Mouse (Mus musculus) E14TG2a.4 (cell line): ENCODE data around the gene Tex35.

Experiments used
- H3K27me3 ChIP-seq: 2 replicates; pipeline ENCODE4 v1.6.1; 2014; ENCODE audit warnings: low read length, control low read depth; ENCODE audit not compliant: insufficient read depth
- H3K36me3 ChIP-seq: 2 replicates; pipeline ENCODE4 v1.6.1; 2014; ENCODE audit warnings: low read length, control low read depth; ENCODE audit not compliant: insufficient read depth
- H3K4me1 ChIP-seq: replicated peaks from 2 replicates; pipeline ENCODE4 v1.6.1; 2014; ENCODE audit warnings: low read depth, low read length, control low read depth
- H3K4me3 ChIP-seq: replicated peaks from 2 replicates; pipeline ENCODE4 v1.5.1; 2014; ENCODE audit warnings: mild to moderate bottlenecking, low read length
- H3K9me3 ChIP-seq: 2 replicates; pipeline ENCODE4 v1.6.1; 2014; ENCODE audit warnings: low read length, control low read depth
- CTCF ChIP-seq: conservative IDR thresholded peaks from 2 replicates; pipeline ENCODE4 v1.5.1; 2014; ENCODE audit warnings: low read length
- NANOG ChIP-seq: IDR thresholded peaks from 2 replicates; pipeline ENCODE4 v1.6.1; 2014; ENCODE audit warnings: borderline replicate concordance, low read length, mixed read lengths
- POU5F1 ChIP-seq: IDR thresholded peaks from 2 replicates; pipeline ENCODE4 v1.6.1; 2014; ENCODE audit warnings: low read length, borderline replicate concordance

Tex35 gene

DNA sequence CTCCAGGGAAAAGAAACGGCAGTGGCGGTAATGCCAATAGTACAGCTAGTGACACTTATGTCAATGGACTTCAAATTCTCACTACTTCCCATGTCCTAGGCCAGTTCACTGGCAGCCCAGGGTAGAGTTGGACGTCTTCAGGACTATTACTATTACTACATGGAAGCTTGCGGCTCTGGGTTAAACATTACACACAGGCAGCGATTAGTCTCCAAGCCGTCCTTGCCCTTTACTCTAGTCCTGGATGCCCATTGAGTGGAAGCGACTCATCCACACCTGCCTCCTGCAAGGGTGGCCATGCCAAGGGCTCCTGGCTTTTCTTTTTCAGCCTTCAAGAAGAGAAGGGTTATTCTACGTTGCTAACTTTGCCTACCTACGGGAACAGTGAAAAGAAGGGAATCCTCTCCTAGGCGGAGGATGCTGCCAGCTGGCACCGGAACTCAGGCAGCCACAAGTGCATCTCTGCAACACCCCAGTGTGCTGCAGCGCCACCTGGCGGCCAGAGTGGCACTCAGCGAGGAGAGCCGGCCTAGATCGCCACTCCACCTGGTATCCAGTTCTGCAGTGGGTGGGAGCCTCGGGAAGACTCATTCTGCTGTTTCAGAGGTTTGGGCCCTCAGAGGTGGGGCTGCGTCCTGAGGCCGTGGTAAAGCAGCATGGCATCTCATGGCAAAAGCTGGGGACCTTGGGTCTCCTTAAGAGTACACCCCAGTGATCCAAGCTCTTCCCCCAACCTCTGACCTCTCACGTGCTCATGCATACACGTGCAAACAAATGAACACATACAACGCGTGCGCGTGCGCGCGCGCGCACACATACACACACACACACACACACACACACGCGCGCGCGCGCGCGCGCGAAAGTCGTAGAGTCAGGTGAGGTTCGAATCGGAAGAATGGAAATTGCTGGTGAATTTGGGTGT lies 31.4 kb downstream of the Tex35 start:
- TF ChIP-seq POU5F1 (no peak), CTCF (peak; percentile 84)
- Histone ChIP-seq H3K27me3 (0 out of 2 replicates have a peak, but pooled peaks cover 3% of the 10 kb centered on the region), H3K36me3 (no peaks in the 10 kb centered on the region)

DNA sequence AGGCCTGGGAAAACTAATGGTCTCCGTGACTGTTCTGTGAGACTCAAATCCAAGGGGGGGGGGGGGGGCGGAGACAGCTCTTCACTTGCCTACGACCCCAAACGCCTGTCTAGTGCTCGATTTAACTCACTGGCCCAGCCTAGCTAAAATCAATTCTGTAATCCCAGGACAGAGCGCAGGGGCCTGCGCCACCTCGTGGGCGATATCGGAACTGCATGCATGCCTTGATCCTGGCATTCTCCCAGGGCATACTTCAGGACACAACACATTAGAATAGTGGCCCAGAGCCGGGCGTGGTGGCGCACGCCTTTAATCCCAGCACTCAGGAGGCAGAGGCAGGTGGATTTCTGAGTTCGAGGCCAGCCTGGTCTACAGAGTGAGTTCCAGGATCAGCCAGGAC lies 32.2 kb downstream of the Tex35 start:
- H3K4me1 ChIP-seq = peaks cover 58% of the 10 kb centered on the region
- TF ChIP-seq NANOG = no peak
- TF ChIP-seq CTCF = peak; percentile 96
- no peak for TF ChIP-seq POU5F1
- H3K4me3 ChIP-seq = peak overlapping the region; percentile 54; the same call in 1 of the 2 replicates
- no peaks in the 10 kb centered on the region for H3K36me3 ChIP-seq
- H3K9me3 ChIP-seq = no peaks in the 10 kb centered on the region
- H3K27me3 ChIP-seq = peaks cover 6% of the 10 kb centered on the region; the same call in 1 of the 2 replicates

More for the DNA sequence above, 31.4 kb downstream of the Tex35 start:
- Histone ChIP-seq H3K4me3 (peak overlapping the region; percentile 54), H3K9me3 (no peaks in the 10 kb centered on the region), H3K4me1 (peaks cover 64% of the 10 kb centered on the region)

DNA sequence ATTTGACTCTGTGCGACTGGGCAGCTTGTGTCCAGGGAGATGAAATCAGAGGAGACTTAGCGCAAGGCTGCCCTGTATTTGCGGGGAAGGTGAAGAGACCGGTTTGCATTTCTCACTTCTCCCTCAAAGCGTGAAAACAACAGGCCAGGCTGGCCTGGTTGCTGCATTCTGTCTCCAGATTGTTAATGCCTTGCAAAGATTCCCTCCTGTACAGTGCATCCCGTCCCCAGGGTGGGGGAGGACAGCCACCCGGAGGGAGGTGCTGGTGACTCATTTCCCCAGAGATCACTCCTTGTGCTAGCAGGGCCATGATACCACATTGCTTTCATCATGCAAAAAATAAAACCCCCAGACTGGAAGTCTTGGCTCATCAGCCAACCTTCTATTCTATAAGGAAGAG lies 33.5 kb downstream of the Tex35 start:
- Histone ChIP-seq H3K36me3 (no peaks in the 10 kb centered on the region), H3K9me3 (no peaks in the 10 kb centered on the region), H3K4me1 (peaks cover 49% of the 10 kb centered on the region), H3K27me3 (peaks cover 6% of the 10 kb centered on the region; the same call in 1 of the 2 replicates), H3K4me3 (no peak overlapping the region)
- TF ChIP-seq NANOG = no peak
- TF ChIP-seq POU5F1 = no peak
- TF ChIP-seq CTCF = no peak

DNA sequence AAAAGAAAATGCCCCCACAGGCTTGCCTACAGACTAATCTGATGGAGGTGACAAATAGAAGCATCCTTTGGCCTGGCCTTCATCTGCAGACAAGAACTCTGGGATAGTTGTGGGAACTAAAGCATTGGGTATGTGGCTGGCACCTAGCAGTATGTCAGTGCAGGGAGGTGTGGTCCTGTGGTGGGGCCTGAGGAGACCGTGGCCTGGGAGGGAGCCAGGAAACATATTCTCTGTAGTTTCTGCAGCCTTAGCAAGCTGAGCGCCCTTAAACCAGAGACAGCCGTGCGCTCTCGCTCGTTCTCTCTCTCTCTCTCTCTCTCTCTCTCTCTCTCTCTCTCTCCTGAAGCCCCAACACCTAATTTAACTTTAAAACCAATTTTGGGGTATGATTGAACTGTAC lies 34.1 kb downstream of the Tex35 start:
- no peak for TF ChIP-seq NANOG
- no peak for TF ChIP-seq POU5F1
- TF ChIP-seq CTCF = no peak
- Histone ChIP-seq H3K4me1 (peaks cover 44% of the 10 kb centered on the region), H3K9me3 (no peaks in the 10 kb centered on the region), H3K4me3 (no peak overlapping the region), H3K36me3 (no peaks in the 10 kb centered on the region), H3K27me3 (peaks cover 6% of the 10 kb centered on the region; the same call in 1 of the 2 replicates)

DNA sequence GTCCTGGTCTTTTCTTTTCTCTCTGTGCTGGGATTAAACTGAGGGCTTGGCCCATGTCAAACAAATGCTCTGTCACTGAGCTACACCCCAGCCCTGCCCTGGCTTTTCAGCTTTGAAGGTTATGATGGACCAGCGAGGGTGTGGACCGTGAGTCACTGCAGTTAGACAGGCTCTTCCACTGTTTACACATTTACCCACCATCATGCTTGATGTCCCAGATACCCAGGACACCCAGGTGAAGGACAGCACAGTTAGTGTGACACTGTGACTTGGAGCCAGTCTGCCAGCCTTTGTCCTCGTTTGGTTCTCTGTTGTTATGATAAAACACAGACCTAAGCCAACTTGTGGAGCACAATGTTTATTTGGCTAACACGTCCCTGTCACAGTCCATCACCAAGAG lies 34.9 kb downstream of the Tex35 start:
- no peaks in the 10 kb centered on the region for H3K36me3 ChIP-seq
- H3K4me3 ChIP-seq = no peak overlapping the region
- H3K9me3 ChIP-seq = no peaks in the 10 kb centered on the region
- peaks cover 4% of the 10 kb centered on the region; the same call in 1 of the 2 replicates for H3K27me3 ChIP-seq
- peaks cover 37% of the 10 kb centered on the region for H3K4me1 ChIP-seq
- no peak for TF ChIP-seq CTCF
- TF ChIP-seq NANOG = no peak
- no peak for TF ChIP-seq POU5F1

DNA sequence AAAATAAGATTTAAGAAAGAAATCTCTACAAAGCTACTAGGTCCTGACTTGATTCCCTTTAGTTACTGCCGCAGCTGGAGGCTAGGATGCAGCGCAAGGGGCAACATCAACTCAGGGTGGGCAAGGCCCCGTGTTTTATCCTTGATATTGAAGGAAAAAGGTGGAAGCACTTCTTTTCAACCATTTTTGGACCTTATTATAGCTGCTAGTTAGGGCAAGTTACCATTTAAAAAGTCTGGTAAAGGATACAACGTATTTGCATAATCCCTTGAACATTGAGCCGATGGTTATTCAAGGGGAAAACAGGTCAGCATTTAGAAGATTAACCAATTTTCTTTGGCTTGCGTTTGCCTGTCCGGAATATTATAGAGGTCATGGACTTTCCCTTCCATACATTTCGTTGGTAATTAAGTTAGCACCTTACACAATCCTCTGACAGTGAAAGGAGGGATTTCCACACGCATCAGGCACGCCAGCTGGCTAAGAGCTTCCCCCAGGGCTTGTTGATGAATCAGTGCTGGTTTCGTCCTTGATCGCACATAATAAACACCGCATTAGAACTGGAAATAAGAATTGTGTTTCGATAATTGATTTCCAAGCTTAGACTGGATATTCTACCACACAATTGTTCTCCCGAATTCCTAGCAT lies 39.2 kb downstream of the Tex35 start:
- peaks cover 14% of the 10 kb centered on the region for H3K4me1 ChIP-seq
- peaks cover 3% of the 10 kb centered on the region; the same call in 1 of the 2 replicates for H3K27me3 ChIP-seq
- H3K4me3 ChIP-seq = no peak overlapping the region
- no peak for TF ChIP-seq NANOG
- TF ChIP-seq POU5F1 = no peak
- TF ChIP-seq CTCF = no peak
- H3K9me3 ChIP-seq = no peaks in the 10 kb centered on the region
- no peaks in the 10 kb centered on the region for H3K36me3 ChIP-seq

DNA sequence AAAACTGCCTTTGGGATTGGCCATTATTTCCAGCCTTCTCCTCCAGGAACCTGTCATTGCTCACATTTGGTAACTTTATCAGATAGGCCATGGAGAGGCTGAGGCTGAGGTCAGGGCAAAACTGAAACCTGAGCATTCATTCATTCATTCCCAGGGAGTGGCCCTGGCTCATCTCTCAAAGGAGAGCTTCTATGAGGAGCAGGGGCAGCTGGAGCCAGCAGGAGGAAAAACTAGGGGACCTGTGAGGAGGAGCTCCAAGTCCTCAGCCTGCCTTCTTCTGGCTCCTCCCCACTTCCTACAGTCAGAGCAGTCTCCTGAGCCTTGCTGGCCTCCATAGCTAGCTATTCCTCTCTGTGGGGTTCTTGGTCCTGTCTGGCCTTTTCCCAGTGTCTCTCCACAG lies 40.2 kb downstream of the Tex35 start:
- H3K9me3 ChIP-seq = no peaks in the 10 kb centered on the region
- no peak overlapping the region for H3K4me3 ChIP-seq
- peaks cover 3% of the 10 kb centered on the region; the same call in 1 of the 2 replicates for H3K27me3 ChIP-seq
- peaks cover 7% of the 10 kb centered on the region for H3K4me1 ChIP-seq
- no peak for TF ChIP-seq NANOG
- no peak for TF ChIP-seq POU5F1
- no peak for TF ChIP-seq CTCF
- H3K36me3 ChIP-seq = no peaks in the 10 kb centered on the region

DNA sequence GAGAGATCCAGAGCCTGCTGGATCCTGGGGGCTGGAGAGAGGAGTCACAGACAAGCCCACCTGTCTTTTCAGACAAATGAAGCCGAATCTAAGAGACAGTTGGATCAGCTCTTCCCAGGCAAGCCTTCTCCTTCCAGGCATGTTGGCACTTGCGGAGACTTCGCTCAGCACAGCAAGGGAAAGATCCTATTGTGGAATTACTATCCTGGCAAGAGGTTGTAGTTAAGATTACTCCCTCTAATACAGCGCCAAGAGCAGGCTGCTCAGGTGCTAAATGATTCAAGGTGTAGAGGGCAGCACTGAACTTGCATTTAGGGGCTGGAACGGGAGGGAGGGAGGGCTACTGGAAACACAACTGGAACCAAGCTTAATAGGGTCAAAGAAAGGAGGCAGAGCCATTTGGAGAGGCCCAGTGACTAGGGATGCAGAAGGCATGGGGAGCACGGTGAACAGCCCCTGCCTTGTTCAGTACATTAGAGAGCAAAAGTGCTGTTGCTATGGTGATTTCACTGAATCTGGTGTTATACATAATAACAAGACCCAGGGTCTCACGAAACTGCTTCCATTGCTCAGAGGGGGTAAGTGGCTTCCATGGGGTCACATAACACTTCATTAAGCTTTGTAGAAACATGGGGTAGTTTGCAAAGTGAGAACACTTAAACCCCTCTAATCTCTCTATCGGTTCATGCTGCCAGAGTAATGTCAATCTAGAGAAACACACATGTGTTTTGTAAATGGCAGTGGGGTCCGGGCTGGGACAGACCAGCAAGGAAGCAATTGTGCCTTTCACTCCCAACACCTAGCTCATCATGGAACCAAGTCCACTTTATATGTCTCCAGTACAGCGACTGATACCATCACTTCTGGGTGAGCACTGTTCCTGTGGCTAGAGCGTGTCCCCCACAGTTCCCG lies 42.4 kb downstream of the Tex35 start:
- peaks cover 5% of the 10 kb centered on the region for H3K4me1 ChIP-seq
- no peaks in the 10 kb centered on the region for H3K9me3 ChIP-seq
- TF ChIP-seq NANOG (no peak), CTCF (no peak), POU5F1 (no peak)
- no peaks in the 10 kb centered on the region for H3K27me3 ChIP-seq
- H3K4me3 ChIP-seq = no peak overlapping the region
- no peaks in the 10 kb centered on the region for H3K36me3 ChIP-seq
